Mouse (Mus musculus): ENCODE data around the gene AC161166.1. TPM values are rescaled to one million over a fixed set of nuclear protein-coding genes. Genes with fewer than 3 reads are reported as not detected.
A peak's percentile ranks its signal among the peaks of the same experiment; 100 is the strongest.
"Not testable (repeated sequence)": the region's sequence is repeated elsewhere in the genome, so short reads cannot be mapped to it uniquely, and the experiment has no call there.

Gene AC161166.1
- polyA plus RNA-seq, 1 experiment from 2014 or later = 0.52 TPM

DNA sequence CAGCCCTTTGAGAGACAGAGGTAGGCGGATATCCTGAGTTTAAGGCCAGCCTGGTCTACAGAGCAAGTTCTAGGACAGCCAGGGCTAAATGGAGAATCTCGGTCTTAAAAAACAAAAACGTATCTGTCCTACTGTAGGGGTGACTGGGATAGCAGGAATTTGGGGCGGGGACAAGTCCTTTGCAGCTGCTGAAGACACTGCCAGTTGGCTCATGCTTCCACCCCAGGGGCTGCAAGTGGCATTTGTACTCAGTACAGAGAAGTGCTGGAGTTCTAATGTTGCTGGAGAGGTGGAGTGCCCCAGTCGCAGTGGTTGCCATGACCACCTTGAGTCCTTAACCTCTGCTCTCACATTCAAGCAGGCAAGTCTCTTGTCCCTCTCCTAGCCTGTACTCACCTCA, 10.6 kb upstream of the AC161166.1 start:
- Histone ChIP-seq H3K9ac (ENCODE audit: low read length) (no peak overlapping the region), H3K9me3 (ENCODE audit: control insufficient read depth, low read length) (no peaks in the 10 kb centered on the region), H3K4me1 (ENCODE audit: control insufficient read depth, insufficient read depth, low read length) (no peaks in the 10 kb centered on the region), H3K27me3 (ENCODE audit: control insufficient read depth, insufficient read depth, low read length) (no peaks in the 10 kb centered on the region), H3K27ac (replicated peaks; ENCODE audit: low read depth, low read length) (no peak overlapping the region), H3K4me3 (ENCODE audit: low read depth, low read length) (no peak overlapping the region), H3K4me2 (ENCODE audit: low read depth, severe bottlenecking) (no peak overlapping the region), H3K36me3 (ENCODE audit: control insufficient read depth, insufficient read depth, low read length) (no peaks in the 10 kb centered on the region; the same call in 1 of the 2 replicates)
- WGBS = 67% methylated on average over 5 of the region's 5 CpGs
- ATAC-seq (ENCODE audit: insufficient number of reproducible peaks, low FRiP score, low TSS enrichment, low read depth) (no peak), DNase-seq (ENCODE audit: low spot score) (no peak)

- H3K9me3 ChIP-seq (ENCODE audit: control insufficient read depth, low read length); H3K27me3 ChIP-seq (ENCODE audit: control insufficient read depth, insufficient read depth, low read length); H3K36me3 ChIP-seq (ENCODE audit: control insufficient read depth, insufficient read depth, low read length); H3K4me2 ChIP-seq (ENCODE audit: low read depth, severe bottlenecking); DNase-seq (ENCODE audit: low spot score); H3K9ac ChIP-seq (ENCODE audit: low read length); H3K27ac ChIP-seq (replicated peaks; ENCODE audit: low read depth, low read length); H3K4me3 ChIP-seq (ENCODE audit: low read depth, low read length); H3K4me1 ChIP-seq (ENCODE audit: control insufficient read depth, insufficient read depth, low read length); ATAC-seq (ENCODE audit: insufficient number of reproducible peaks, low FRiP score, low TSS enrichment, low read depth): not testable (repeated sequence)
- 90% methylated on average over 9 of the region's 10 CpGs for WGBS
These were observed 7.8 kb upstream of the AC161166.1 start for GRCm38 (mm10) chr7:24520054-24520453.

GRCm38 (mm10) chr7:24519130-24519529, 6.9 kb upstream of the AC161166.1 start:
- Histone ChIP-seq H3K36me3 (ENCODE audit: control insufficient read depth, insufficient read depth, low read length) (no peaks in the 10 kb centered on the region; the same call in 1 of the 2 replicates), H3K4me2 (ENCODE audit: low read depth, severe bottlenecking) (no peak overlapping the region), H3K27me3 (ENCODE audit: control insufficient read depth, insufficient read depth, low read length) (no peaks in the 10 kb centered on the region), H3K9ac (ENCODE audit: low read length) (no peak overlapping the region), H3K4me1 (ENCODE audit: control insufficient read depth, insufficient read depth, low read length) (no peaks in the 10 kb centered on the region), H3K9me3 (ENCODE audit: control insufficient read depth, low read length) (no peaks in the 10 kb centered on the region), H3K4me3 (ENCODE audit: low read depth, low read length) (no peak overlapping the region), H3K27ac (replicated peaks; ENCODE audit: low read depth, low read length) (no peak overlapping the region)
- no peak for ATAC-seq (ENCODE audit: insufficient number of reproducible peaks, low FRiP score, low TSS enrichment, low read depth)
- WGBS = 74% methylated on average over 3 of the region's 3 CpGs
- no peak for DNase-seq (ENCODE audit: low spot score)

GRCm38 (mm10) chr7:24517654-24518053, 5.4 kb upstream of the AC161166.1 start:
- H3K27ac ChIP-seq (replicated peaks; ENCODE audit: low read depth, low read length) = no peak overlapping the region
- DNase-seq (ENCODE audit: low spot score) (no peak), ATAC-seq (ENCODE audit: insufficient number of reproducible peaks, low FRiP score, low TSS enrichment, low read depth) (no peak)
- no peaks in the 10 kb centered on the region for H3K27me3 ChIP-seq (ENCODE audit: control insufficient read depth, insufficient read depth, low read length)
- H3K4me3 ChIP-seq (ENCODE audit: low read depth, low read length) = no peak overlapping the region
- no peaks in the 10 kb centered on the region; the same call in 1 of the 2 replicates for H3K36me3 ChIP-seq (ENCODE audit: control insufficient read depth, insufficient read depth, low read length)
- H3K4me1 ChIP-seq (ENCODE audit: control insufficient read depth, insufficient read depth, low read length) = no peaks in the 10 kb centered on the region
- 57% methylated on average over 6 of the region's 6 CpGs for WGBS
- no peak overlapping the region for H3K9ac ChIP-seq (ENCODE audit: low read length)
- H3K9me3 ChIP-seq (ENCODE audit: control insufficient read depth, low read length) = no peaks in the 10 kb centered on the region
- no peak overlapping the region for H3K4me2 ChIP-seq (ENCODE audit: low read depth, severe bottlenecking)

DNA sequence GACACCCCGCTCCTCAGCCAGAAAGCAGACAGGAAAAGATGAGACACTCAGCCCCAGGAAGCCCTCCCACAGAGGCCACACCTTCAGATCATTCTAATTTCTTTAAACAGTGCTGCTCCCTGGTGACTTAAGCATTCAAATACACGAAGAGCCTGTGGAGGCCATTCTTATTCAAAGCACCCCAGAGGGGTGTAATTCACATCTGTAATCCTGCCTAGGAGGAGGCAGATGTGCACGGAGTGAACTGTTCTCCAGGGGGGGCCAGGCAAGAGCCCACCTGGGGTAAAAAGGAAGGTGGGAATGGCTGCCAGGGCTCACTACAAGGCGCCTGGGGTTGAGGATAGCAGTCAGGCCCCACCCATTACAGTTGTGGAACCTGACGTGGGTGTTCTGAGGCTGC, 4.8 kb upstream of the AC161166.1 start:
- no peaks in the 10 kb centered on the region for H3K27me3 ChIP-seq (ENCODE audit: control insufficient read depth, insufficient read depth, low read length)
- DNase-seq (ENCODE audit: low spot score) (no peak), ATAC-seq (ENCODE audit: insufficient number of reproducible peaks, low FRiP score, low TSS enrichment, low read depth) (no peak)
- no peak overlapping the region for H3K4me2 ChIP-seq (ENCODE audit: low read depth, severe bottlenecking)
- WGBS = 61% methylated on average over 5 of the region's 5 CpGs
- no peak overlapping the region for H3K27ac ChIP-seq (replicated peaks; ENCODE audit: low read depth, low read length)
- no peaks in the 10 kb centered on the region; the same call in 1 of the 2 replicates for H3K36me3 ChIP-seq (ENCODE audit: control insufficient read depth, insufficient read depth, low read length)
- H3K4me1 ChIP-seq (ENCODE audit: control insufficient read depth, insufficient read depth, low read length) = no peaks in the 10 kb centered on the region
- H3K4me3 ChIP-seq (ENCODE audit: low read depth, low read length) = no peak overlapping the region
- H3K9ac ChIP-seq (ENCODE audit: low read length) = no peak overlapping the region
- no peaks in the 10 kb centered on the region for H3K9me3 ChIP-seq (ENCODE audit: control insufficient read depth, low read length)

- not testable (repeated sequence) for H3K4me1 ChIP-seq (ENCODE audit: control insufficient read depth, insufficient read depth, low read length); H3K9me3 ChIP-seq (ENCODE audit: control insufficient read depth, low read length); H3K4me2 ChIP-seq (ENCODE audit: low read depth, severe bottlenecking); ATAC-seq (ENCODE audit: insufficient number of reproducible peaks, low FRiP score, low TSS enrichment, low read depth); H3K36me3 ChIP-seq (ENCODE audit: control insufficient read depth, insufficient read depth, low read length); H3K9ac ChIP-seq (ENCODE audit: low read length); H3K4me3 ChIP-seq (ENCODE audit: low read depth, low read length); H3K27me3 ChIP-seq (ENCODE audit: control insufficient read depth, insufficient read depth, low read length); H3K27ac ChIP-seq (replicated peaks; ENCODE audit: low read depth, low read length)
- WGBS = 66% methylated on average over 8 of the region's 8 CpGs
- peak; percentile 31 for DNase-seq (ENCODE audit: low spot score)
These were observed 4.1 kb upstream of the AC161166.1 start for GRCm38 (mm10) chr7:24516319-24516718.

DNA sequence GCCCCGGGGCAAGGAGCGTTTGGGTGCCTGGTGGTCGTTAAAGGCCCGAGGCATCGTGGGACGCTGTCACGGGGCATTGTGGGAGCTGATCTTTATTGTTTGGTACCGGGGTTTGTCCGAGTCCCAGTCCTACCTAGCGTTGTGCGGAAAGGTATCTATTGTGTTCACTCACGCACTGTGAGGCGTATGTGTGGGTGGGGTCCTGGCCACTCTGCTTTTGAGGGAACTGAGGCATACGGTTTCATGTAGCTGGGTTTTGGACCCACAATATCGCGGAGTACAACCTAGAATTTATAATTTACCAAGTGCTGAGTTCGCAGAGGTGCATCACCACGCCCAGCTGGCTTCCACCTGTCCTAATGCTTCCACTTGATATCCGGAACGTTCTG, 4.5 kb downstream of the AC161166.1 start:
- peak; percentile 18; the same call in 1 of the 2 replicates for ATAC-seq (ENCODE audit: insufficient number of reproducible peaks, low FRiP score, low TSS enrichment, low read depth)
- WGBS = 1% methylated on average over 20 of the region's 20 CpGs
- no peaks in the 10 kb centered on the region for H3K27me3 ChIP-seq (ENCODE audit: control insufficient read depth, insufficient read depth, low read length)
- H3K4me1 ChIP-seq (ENCODE audit: control insufficient read depth, insufficient read depth, low read length) = 0 out of 2 replicates have a peak, but pooled peaks cover 8% of the 10 kb centered on the region
- no peaks in the 10 kb centered on the region for H3K9me3 ChIP-seq (ENCODE audit: control insufficient read depth, low read length)
- DNase-seq (ENCODE audit: low spot score) = no peak
- peak overlapping the region; percentile 88 for H3K4me2 ChIP-seq (ENCODE audit: low read depth, severe bottlenecking)
- H3K9ac ChIP-seq (ENCODE audit: low read length) = peak overlapping the region; percentile 96
- H3K36me3 ChIP-seq (ENCODE audit: control insufficient read depth, insufficient read depth, low read length) = no peaks in the 10 kb centered on the region
- peak overlapping the region; percentile 67 for H3K4me3 ChIP-seq (ENCODE audit: low read depth, low read length)
- H3K27ac ChIP-seq (replicated peaks; ENCODE audit: low read depth, low read length) = peak overlapping the region; percentile 98

GRCm38 (mm10) chr7:24506838-24507725, 5.2 kb downstream of the AC161166.1 start, which contains the start of gene Zfp428:
Zfp428 (plus strand) TSS chr7:24507006.
- H3K36me3 ChIP-seq (ENCODE audit: control insufficient read depth, insufficient read depth, low read length) = no peaks in the 10 kb centered on the region
- WGBS = under 1% methylated on average over 84 of the region's 84 CpGs
- peak within 1 kb of the TSS; percentile 67 for H3K4me3 ChIP-seq (ENCODE audit: low read depth, low read length)
- no peaks in the 10 kb centered on the region for H3K9me3 ChIP-seq (ENCODE audit: control insufficient read depth, low read length)
- H3K9ac ChIP-seq (ENCODE audit: low read length) = peak within 1 kb of the TSS; percentile 96
- peak; percentile 90 for DNase-seq (ENCODE audit: low spot score)
- peak within 1 kb of the TSS; percentile 98 for H3K27ac ChIP-seq (replicated peaks; ENCODE audit: low read depth, low read length)
- H3K27me3 ChIP-seq (ENCODE audit: control insufficient read depth, insufficient read depth, low read length) = no peaks in the 10 kb centered on the region
- H3K4me2 ChIP-seq (ENCODE audit: low read depth, severe bottlenecking) = peak within 1 kb of the TSS; percentile 88
- ATAC-seq (ENCODE audit: insufficient number of reproducible peaks, low FRiP score, low TSS enrichment, low read depth) = peak; percentile 78
- H3K4me1 ChIP-seq (ENCODE audit: control insufficient read depth, insufficient read depth, low read length) = 0 out of 2 replicates have a peak, but pooled peaks cover 8% of the 10 kb centered on the region

All from limb, embryonic 11.5 days (tissue).